In the genomic region with DNA sequence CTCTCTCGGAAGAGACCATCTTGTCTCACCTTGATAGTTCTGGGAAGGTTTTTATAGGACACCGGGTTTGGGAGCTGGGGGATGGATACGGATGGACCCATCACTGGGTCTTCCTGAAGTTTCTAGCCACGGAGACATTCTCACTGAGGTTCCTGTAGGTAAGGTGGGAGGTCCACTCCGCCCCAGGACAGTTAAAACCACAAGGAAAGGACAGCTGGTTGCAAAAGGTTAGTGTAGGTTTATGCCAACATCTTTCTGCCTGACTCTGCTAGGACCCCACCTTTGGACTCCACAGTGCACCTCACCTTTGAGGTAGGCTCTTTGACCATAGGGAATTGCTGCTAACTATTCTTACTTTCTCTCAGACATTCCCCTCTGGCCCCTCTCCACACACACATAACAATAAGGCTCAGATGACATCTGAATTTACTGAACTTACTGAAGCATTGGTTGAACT, we compare ENCODE assay signal across 8 mouse cellular contexts. TPM values are rescaled to one million over a fixed set of nuclear protein-coding genes. Genes with fewer than 3 reads are reported as not detected.
A peak's percentile ranks its signal among the peaks of the same experiment; 100 is the strongest.
DNase-seq lines count a peak whose midpoint lies in the region; ATAC-seq and TF ChIP-seq lines count a peak whose summit lies in the region.

No protein-coding gene starts in this region.

- H3K9ac ChIP-seq in lung, embryonic 15.5 days, result peak overlapping the region; percentile 91
- H3K9ac ChIP-seq in limb, embryonic 14.5 days (ENCODE audit: low read depth, low read length, severe bottlenecking), result peak overlapping the region; percentile 95

- H3K9me3 ChIP-seq in lung, embryonic 15.5 days, result no peaks in the 10 kb centered on the region
- no peaks in the 10 kb centered on the region for H3K9me3 ChIP-seq in limb, embryonic 14.5 days (ENCODE audit: control insufficient read depth, low read length)

- no peak for ATAC-seq in lung, embryonic 15.5 days (ENCODE audit: borderline replicate concordance, extremely low read depth, low FRiP score, low TSS enrichment)
- ATAC-seq in erythroid progenitor cell, adult 5-6 weeks (replicated peaks; ENCODE audit: low FRiP score, poor library complexity, severe bottlenecking), result peak; percentile 41
- ATAC-seq in limb, embryonic 14.5 days (ENCODE audit: low FRiP score, low read depth), result no peak; the same call in 1 of the 2 replicates

- 0 out of 2 replicates have a peak, but pooled peaks cover 8% of the 10 kb centered on the region for H3K4me1 ChIP-seq in lung, embryonic 15.5 days
- H3K4me1 ChIP-seq in limb, embryonic 14.5 days (ENCODE audit: control insufficient read depth, insufficient read depth, low read length), result no peaks in the 10 kb centered on the region
- no peaks in the 10 kb centered on the region for H3K4me1 ChIP-seq in small intestine, adult 2 months (ENCODE audit: control insufficient read depth, insufficient read depth, insufficient read length, low read length)

- intact Hi-C loops in gastrocnemius, postnatal 14 days (cut with DNase I; ENCODE audit: low total_unique reads), result no loop called here

- no peaks in the 10 kb centered on the region for H3K27me3 ChIP-seq in lung, embryonic 15.5 days
- no peaks in the 10 kb centered on the region for H3K27me3 ChIP-seq in limb, embryonic 14.5 days (ENCODE audit: control insufficient read depth, insufficient read depth, low read length)
- no peaks in the 10 kb centered on the region for H3K27me3 ChIP-seq in small intestine, adult 2 months (ENCODE audit: control insufficient read depth, insufficient read depth, low read length)

- peak overlapping the region; percentile 76 for H3K4me3 ChIP-seq in lung, embryonic 15.5 days
- peak overlapping the region; percentile 88 for H3K4me3 ChIP-seq in limb, embryonic 14.5 days (replicated peaks; ENCODE audit: low read length)
- peak overlapping the region; percentile 92 for H3K4me3 ChIP-seq in small intestine, adult 2 months (ENCODE audit: low read depth, low read length)

- H3K4me2 ChIP-seq in lung, embryonic 15.5 days, result peak overlapping the region; percentile 68
- peak overlapping the region; percentile 51 for H3K4me2 ChIP-seq in limb, embryonic 14.5 days (replicated peaks; ENCODE audit: low read depth, low read length, severe bottlenecking)

- no peak for DNase-seq in lung, postnatal 10 days
- no peak for DNase-seq in limb, embryonic 14.5 days (ENCODE audit: low spot score)
- no peak for DNase-seq in gastrocnemius, postnatal 14 days
- DNase-seq in cerebellum, postnatal 25 days, result no peak
- no peak for DNase-seq in lung, postnatal 36 days

- H3K27ac ChIP-seq in lung, embryonic 15.5 days, result peak overlapping the region; percentile 86; the same call in 1 of the 2 replicates
- 0 out of 2 replicates have a peak overlapping the region, but pooled peaks have one; percentile 92 for H3K27ac ChIP-seq in limb, embryonic 14.5 days (replicated peaks; ENCODE audit: low read depth, low read length)
- H3K27ac ChIP-seq in small intestine, adult 2 months (ENCODE audit: insufficient read depth, low read depth, low read length), result no peak overlapping the region; the same call in 1 of the 2 replicates

- no peak for TF ChIP-seq POLR2A in limb, embryonic 14.5 days (IDR thresholded peaks at IDR 0.05; ENCODE audit: borderline replicate concordance, extremely low read depth, insufficient read depth, insufficient read length)
- TF ChIP-seq POLR2A in small intestine, adult 2 months (IDR thresholded peaks at IDR 0.05; ENCODE audit: low read depth, low read length), result no peak

- 3% methylated on average over 5 of the region's 5 CpGs for WGBS in lung, embryonic 15.5 days
- 10% methylated on average over 5 of the region's 5 CpGs for WGBS in limb, embryonic 14.5 days
- 10% methylated on average over 5 of the region's 5 CpGs for WGBS in small intestine, adult 2 months

- no peak for TF ChIP-seq CTCF in small intestine, adult 2 months (IDR thresholded peaks at IDR 0.05; ENCODE audit: extremely low read depth, insufficient read length, insufficient replicate concordance, low read depth, low read length)

- H3K36me3 ChIP-seq in lung, embryonic 15.5 days, result no peaks in the 10 kb centered on the region
- no peaks in the 10 kb centered on the region for H3K36me3 ChIP-seq in limb, embryonic 14.5 days (ENCODE audit: control insufficient read depth, insufficient read depth, low read length)
- H3K36me3 ChIP-seq in small intestine, adult 2 months (ENCODE audit: control insufficient read depth, insufficient read depth, low read length), result no peaks in the 10 kb centered on the region

RNA-seq across cellular contexts. Expression of gene Vopp1, which starts 0.3 kb away (rescaled TPM):
- 32.5 and 35.9 TPM in 2 replicates for polyA plus RNA-seq in lung, embryonic 15.5 days (2015; fragmentation: Nextera tagmentation; extraction: Ambion mirVana)
- total RNA-seq in erythroid progenitor cell, adult 5-6 weeks (2015; ENCODE audit: low replicate concordance), result 256 and 266 TPM in 2 replicates
- total RNA-seq in erythroid progenitor cell, adult 5-6 weeks (2017; ENCODE audit: low replicate concordance), result 264 and 267 TPM in 2 replicates
- polyA plus RNA-seq in limb, embryonic 14.5 days (2012; rRNA removed), result 46.2 and 46.3 TPM in 2 replicates
- polyA plus RNA-seq in limb, embryonic 14.5 days (2014; fragmentation: Nextera tagmentation; extraction: Ambion mirVana), result 27.5 and 31.9 TPM in 2 replicates
- 5.1 and 12.5 TPM in 2 replicates for polyA plus RNA-seq in small intestine, adult 2 months (2012; rRNA removed)
- 1 to 10 TPM; 5.2 to 7.2 TPM for total RNA-seq in gastrocnemius, postnatal 14 days (2021)

RNA-seq across cellular contexts. Expression of gene Vmn1r21, which starts 24.9 kb away (rescaled TPM):
- not detected in 2 replicates for polyA plus RNA-seq in lung, embryonic 15.5 days (2015; fragmentation: Nextera tagmentation; extraction: Ambion mirVana)
- not detected in 2 replicates for total RNA-seq in erythroid progenitor cell, adult 5-6 weeks (2015; ENCODE audit: low replicate concordance)
- not detected in 2 replicates for total RNA-seq in erythroid progenitor cell, adult 5-6 weeks (2017; ENCODE audit: low replicate concordance)
- not detected in 2 replicates for polyA plus RNA-seq in limb, embryonic 14.5 days (2012; rRNA removed)
- not detected in 2 replicates for polyA plus RNA-seq in limb, embryonic 14.5 days (2014; fragmentation: Nextera tagmentation; extraction: Ambion mirVana)
- polyA plus RNA-seq in small intestine, adult 2 months (2012; rRNA removed), result not detected in 2 replicates
- not detected for total RNA-seq in gastrocnemius, postnatal 14 days (2021)
